Mouse (Mus musculus) cerebellum, adult 2 months (tissue): ENCODE measurements around the gene Amn. TPM values are rescaled to one million over a fixed set of nuclear protein-coding genes. Genes with fewer than 3 reads are reported as not detected.

ENCODE experiments used
- DNase-seq, 2 experiments: peaks; one replicate each; pipeline ENCODE4 v3.0.0; 2021
- H3K27ac ChIP-seq: fragments of 200-500 bp; 2 replicates; pipeline ENCODE4 v1.5.1; 2012; ENCODE audit warnings: low read length, control low read depth, inconsistent platforms; ENCODE audit not compliant: insufficient read depth
- H3K27me3 ChIP-seq: fragments of 200-500 bp; 2 replicates; pipeline ENCODE4 v1.6.1; 2012; ENCODE audit warnings: inconsistent platforms, mild to moderate bottlenecking, low read length, moderate library complexity; ENCODE audit not compliant: control insufficient read depth, insufficient read depth
- H3K4me1 ChIP-seq: fragments of 200-500 bp; 2 replicates; pipeline ENCODE4 v1.6.1; 2011; ENCODE audit warnings: low read length; ENCODE audit not compliant: control insufficient read depth, insufficient read depth
- H3K4me3 ChIP-seq: fragments of 200-500 bp; replicated peaks from 2 replicates; pipeline ENCODE3; 2011; ENCODE audit warnings: mild to moderate bottlenecking, low read depth, low read length, control low read depth; ENCODE audit not compliant: insufficient read depth
- CTCF ChIP-seq: fragments of 200-500 bp; IDR thresholded peaks from 2 replicates; pipeline ENCODE4 v1.5.1; 2011; ENCODE audit warnings: low read depth, mild to moderate bottlenecking, control low read depth, low read length, moderate library complexity, borderline replicate concordance; ENCODE audit not compliant: insufficient read depth
- POLR2A ChIP-seq: fragments of 200-500 bp; IDR thresholded peaks from 2 replicates; pipeline ENCODE4 v1.6.1; 2011; ENCODE audit warnings: low read length, control low read depth, borderline replicate concordance; ENCODE audit not compliant: insufficient read depth
- WGBS: fragments of 180-500 bp; shearing (Covaris S2); methylation state at CpG from one replicate; pipeline ENCODE4 v1.1.7; 2018; 5-methylcytosine and 5-hydroxymethylcytosine counted together
- polyA plus RNA-seq: library from polyadenylated mRNA; depleted of rRNA; stranded (reverse); fragments of >200 nt; gene quantifications from 2 replicates; pipeline ENCODE4 v1.2.3, GENCODE M21; 2012

The Amn gene
- polyA plus RNA-seq, 1 experiment = 9.6 TPM

DNA sequence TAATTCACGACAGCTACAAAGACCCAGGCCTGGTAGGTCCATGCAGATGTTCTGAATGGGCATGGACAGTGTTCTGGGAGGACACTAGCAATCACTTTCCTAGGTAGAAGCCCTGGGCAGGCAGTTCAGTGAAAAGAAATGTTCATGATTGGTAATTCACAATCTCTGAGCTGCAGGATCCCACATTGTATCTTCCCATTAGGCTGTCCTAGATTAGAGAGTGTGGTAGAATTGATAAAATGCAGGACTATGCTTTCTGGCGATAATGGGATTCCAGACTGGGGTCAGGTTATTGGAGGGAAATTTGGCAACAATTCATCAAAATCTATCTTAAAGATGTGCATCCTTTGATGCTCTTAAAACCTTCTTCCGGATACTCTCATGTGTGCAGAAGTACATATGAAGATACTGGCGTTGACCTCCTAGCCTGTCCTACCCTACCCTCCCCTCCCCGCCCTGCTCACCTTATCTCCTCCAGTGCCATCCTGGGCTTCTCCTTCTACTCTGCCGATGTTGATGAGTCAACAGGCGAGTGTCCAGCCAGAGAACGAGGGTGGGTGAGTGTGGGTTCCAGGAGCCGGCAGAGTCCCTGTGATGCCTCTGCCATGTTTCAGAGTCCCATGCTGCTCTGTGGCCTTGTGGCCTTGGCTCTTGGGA lies 24.0 kb upstream of the Amn start:
- peaks cover 35% of the 10 kb centered on the region for H3K4me1 ChIP-seq
- H3K27ac ChIP-seq = no peak overlapping the region
- WGBS = 80% methylated on average over 9 of the region's 9 CpGs
- H3K27me3 ChIP-seq = no peaks in the 10 kb centered on the region
- no peak for DNase-seq
- H3K4me3 ChIP-seq = no peak overlapping the region
- TF ChIP-seq POLR2A = no peak
- no peak for TF ChIP-seq CTCF

- TF ChIP-seq POLR2A (no peak), CTCF (0 out of 2 replicates have a peak, but pooled peaks have one; percentile 32)
- Histone ChIP-seq H3K27ac (no peak overlapping the region), H3K27me3 (no peaks in the 10 kb centered on the region), H3K4me1 (peaks cover 19% of the 10 kb centered on the region), H3K4me3 (no peak overlapping the region)
- no peak for DNase-seq
- WGBS = 54% methylated on average over 3 of the region's 3 CpGs
Measured at GRCm38 (mm10) chr12:111249095-111249494, 21.8 kb upstream of the Amn start.

DNA sequence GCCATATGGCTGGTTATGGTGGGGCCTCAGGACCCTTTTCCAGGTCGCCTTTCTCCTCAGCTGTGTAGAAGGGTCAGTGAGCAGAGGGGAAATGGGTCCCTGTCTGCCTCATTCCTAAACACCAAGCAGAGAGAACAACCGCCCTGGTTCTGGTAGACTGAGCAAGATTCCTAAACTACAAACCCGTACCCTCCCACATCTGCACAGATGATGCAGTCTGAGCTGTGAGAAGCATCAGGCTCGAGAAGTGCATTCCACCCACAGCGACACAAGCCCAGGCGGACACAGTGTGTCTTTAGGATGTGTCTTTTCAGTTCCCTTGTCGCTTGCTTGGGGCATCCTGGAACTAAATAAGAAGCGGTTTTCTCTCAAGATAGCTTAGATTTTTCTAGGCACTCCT lies 20.8 kb upstream of the Amn start:
- TF ChIP-seq CTCF (no peak), POLR2A (no peak)
- 93% methylated on average over 8 of the region's 8 CpGs for WGBS
- H3K27ac ChIP-seq = no peak overlapping the region

DNA sequence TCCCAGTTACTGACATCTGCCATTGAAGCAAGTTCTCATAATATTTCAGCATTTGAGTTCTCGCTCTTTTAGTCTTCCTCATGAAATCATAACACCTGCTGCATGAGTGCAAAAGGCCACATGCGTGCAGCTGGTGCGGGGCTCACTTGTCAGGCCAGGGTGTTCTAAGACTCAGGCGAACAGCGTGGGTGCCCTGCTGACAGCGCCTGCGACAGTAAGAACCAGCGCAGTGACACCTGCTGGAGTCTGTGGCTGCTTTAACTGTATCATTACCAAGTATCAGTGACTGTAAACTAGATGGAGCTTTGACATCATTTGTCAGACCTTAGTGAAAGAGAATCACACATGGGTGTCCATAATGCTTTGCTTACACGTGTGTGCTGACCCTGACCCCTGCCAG lies 19.7 kb upstream of the Amn start:
- WGBS = 56% methylated on average over 9 of the region's 9 CpGs
- Histone ChIP-seq H3K4me1 (peaks cover 4% of the 10 kb centered on the region; the same call in 1 of the 2 replicates), H3K27ac (no peak overlapping the region), H3K4me3 (no peak overlapping the region), H3K27me3 (no peaks in the 10 kb centered on the region)
- no peak for TF ChIP-seq CTCF
- no peak for TF ChIP-seq POLR2A
- no peak for DNase-seq

More for the DNA sequence above, 20.8 kb upstream of the Amn start:
- no peak for DNase-seq
- Histone ChIP-seq H3K4me3 (no peak overlapping the region), H3K27me3 (no peaks in the 10 kb centered on the region), H3K4me1 (peaks cover 11% of the 10 kb centered on the region)

DNA sequence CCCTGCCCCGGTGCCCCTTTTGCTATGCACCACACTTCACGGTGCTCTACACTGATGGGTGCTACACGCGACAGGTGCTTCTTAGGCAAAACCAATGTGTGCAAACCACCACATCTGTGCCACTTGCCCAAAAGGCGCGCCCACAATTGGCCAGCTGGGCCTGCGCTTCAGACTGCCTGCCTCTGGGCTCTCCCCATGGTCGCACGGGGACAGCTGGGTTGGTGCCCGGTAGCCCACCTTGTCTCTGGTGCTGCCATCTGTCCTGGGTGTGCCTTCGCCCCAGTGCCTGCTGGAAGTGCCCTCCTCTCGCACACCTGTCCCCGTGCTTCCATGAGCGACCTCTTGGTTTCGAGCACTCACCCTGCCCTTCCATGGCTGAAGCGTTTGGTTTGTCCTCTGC lies 7.2 kb upstream of the Amn start:
- Histone ChIP-seq H3K4me3 (no peak overlapping the region), H3K4me1 (no peaks in the 10 kb centered on the region), H3K27ac (no peak overlapping the region), H3K27me3 (no peaks in the 10 kb centered on the region)
- TF ChIP-seq CTCF (no peak), POLR2A (no peak)
- DNase-seq = no peak
- 73% methylated on average over 16 of the region's 16 CpGs for WGBS

DNA sequence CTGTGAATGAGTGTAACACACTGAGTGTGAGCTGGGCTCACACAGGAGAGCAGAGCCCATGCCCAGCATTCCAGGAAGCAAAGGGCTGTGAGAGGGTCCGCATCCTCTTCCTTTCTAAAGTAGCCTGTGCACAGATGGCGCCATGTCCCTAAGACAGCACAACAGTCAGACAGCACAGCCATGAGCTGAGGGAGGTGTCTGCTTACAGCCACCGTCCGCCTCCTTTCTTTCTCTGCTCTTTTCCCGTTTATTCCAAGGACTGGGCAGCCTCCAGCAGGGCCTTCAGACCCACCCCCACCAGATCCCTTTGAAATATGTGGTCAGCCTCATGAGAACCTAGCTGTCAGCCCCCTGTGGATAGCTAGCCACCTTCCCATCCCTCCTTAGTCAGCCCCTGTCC lies 5.7 kb upstream of the Amn start:
- WGBS = 75% methylated on average over 5 of the region's 5 CpGs

GRCm38 (mm10) chr12:111266592-111266991 lies 4.3 kb upstream of the Amn start:
- WGBS = 94% methylated on average over 12 of the region's 12 CpGs
- H3K27ac ChIP-seq = no peak overlapping the region

More for the DNA sequence above, 5.7 kb upstream of the Amn start:
- Histone ChIP-seq H3K4me1 (no peaks in the 10 kb centered on the region), H3K27ac (no peak overlapping the region), H3K27me3 (no peaks in the 10 kb centered on the region), H3K4me3 (no peak overlapping the region)
- TF ChIP-seq CTCF = no peak
- TF ChIP-seq POLR2A = no peak
- no peak for DNase-seq

DNA sequence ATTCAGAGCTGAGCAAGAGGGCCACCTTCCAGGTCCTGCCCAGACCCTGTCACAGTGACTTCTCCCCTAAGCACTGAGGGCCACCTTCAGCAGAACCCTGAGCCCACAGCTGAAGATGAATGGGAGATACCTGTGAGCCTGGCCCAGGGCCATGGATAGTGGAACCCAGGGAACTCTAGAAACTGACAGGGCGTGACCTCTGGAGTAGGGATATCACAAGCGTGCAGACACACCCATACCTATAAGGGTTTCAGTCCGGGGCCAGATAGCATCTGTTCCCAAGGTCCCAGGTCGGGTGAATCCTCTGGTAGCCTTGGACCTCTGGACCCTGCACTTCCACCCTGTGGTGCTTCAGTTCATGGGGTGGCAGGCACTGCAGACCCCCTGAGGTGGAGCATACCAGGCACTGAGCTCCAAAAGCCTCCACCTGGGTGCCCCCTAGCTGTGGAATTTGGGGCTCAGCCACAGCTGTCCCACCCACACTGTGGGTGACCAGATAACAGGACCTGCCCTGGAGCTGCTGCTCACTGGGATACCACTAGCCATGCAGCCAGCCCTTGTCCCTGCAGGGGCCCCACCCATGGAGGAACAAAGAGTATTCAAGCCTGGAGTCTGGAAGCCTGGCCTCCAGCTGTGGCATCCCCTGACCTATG lies 3.1 kb upstream of the Amn start:
- no peak for TF ChIP-seq CTCF
- no peak for TF ChIP-seq POLR2A
- 82% methylated on average over 4 of the region's 4 CpGs for WGBS
- no peak for DNase-seq
- Histone ChIP-seq H3K27ac (no peak overlapping the region), H3K4me1 (0 out of 2 replicates have a peak, but pooled peaks cover 4% of the 10 kb centered on the region), H3K27me3 (no peaks in the 10 kb centered on the region; the same call in 1 of the 2 replicates), H3K4me3 (no peak overlapping the region)

More at GRCm38 (mm10) chr12:111266592-111266991, 4.3 kb upstream of the Amn start:
- no peaks in the 10 kb centered on the region for H3K4me1 ChIP-seq
- no peak for DNase-seq
- no peak overlapping the region for H3K4me3 ChIP-seq
- TF ChIP-seq POLR2A (no peak), CTCF (no peak)
- no peaks in the 10 kb centered on the region; the same call in 1 of the 2 replicates for H3K27me3 ChIP-seq
